Mouse (Mus musculus) induced T-regulatory cell, adult 2 months (primary cell): ENCODE data around the gene Aco2.
A peak's percentile ranks its signal among the peaks of the same experiment; 100 is the strongest.
"Not testable (repeated sequence)": the region's sequence is repeated elsewhere in the genome, so short reads cannot be mapped to it uniquely, and the experiment has no call there.

Experiments
- DNase-seq: peaks from one replicate; pipeline ENCODE4 v3.0.0-alpha.2; 2012; ENCODE audit warnings: low read depth

Aco2 gene

DNA sequence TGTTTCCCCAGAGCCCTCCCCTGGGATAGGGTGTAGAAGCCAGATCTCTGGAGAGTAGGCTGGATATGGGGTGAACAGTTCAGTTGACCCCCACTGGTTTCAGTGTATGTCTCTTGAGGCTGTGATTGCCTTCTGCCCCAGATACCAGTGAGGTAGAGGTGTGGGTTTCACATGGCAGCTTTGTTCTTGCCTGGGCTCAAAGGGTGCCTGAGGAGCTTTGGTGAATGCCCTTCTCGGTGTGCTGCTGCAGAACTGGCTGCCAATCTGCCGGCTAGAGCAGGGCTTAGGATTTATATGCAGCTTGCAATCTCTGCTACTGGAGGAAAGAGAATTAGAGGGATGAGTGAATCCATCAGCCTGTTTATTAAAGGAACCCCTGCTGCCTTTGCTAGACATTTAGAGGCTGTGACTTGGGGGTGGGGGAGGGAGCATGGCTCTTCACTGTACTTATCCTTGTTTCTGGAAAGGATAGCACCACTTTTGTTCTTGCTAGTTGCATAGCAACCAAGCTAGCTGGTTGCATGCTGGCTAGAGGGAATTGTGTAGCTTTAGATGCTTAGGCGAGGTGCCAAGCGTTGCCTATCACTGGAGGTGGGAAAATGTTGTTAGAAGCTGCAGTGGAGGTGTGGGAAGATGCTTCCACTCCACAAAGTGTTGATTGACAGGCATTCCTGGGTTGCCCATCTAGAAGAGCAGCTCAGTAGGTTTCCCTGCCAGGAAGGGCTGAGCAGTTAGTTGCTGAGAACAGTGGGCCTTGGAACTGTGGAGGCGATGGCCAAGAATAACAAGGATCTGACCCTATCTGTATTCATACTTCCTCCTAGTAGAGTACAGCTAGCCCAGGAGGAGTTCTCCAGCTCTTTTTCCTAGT is 7.7 kb downstream of the Aco2 start:
- no peak for DNase-seq

DNA sequence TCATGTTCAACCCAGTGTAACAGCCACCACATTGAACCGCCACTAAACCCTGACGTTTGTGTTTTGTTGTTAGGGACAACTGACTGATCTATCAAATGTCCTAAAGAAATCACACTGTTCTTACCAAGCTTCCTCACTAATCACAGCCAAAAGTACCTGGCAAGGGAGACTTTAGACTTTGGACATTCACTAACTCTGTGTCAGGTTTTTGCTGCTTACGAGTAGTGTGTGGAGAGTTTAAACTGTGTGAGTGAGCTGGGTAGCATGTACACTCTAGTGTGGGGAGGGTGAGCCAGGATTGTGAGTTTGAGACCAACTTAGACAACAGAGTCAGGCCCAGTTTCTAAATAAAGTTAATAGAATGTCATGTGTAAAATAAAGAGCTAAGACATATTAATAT is 10.2 kb downstream of the Aco2 start:
- no peak for DNase-seq

DNA sequence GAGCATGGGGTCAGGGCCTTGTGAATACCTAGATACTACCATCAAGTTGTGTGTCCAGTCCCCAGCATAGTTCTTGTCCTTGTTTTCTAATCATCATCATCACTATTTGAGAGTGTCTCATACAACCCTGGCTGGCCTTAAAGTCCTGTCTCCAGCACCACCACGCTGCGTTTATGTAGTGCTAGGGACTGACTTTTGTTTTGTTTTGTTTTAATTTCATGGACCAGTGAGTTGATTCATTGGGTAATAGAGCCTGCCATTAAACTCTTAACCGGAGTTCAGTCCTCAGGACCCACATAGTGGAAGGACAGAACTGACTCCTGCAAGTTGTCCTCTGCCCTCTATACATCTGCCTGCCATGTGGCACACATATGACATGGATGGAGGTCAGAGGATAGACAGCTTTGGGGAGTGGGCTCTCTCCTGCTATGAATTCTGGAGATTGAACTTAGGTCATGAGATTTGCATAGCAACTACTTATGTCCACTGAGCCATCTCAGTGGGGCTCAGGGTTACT is 13.4 kb downstream of the Aco2 start:
- DNase-seq = no peak

DNA sequence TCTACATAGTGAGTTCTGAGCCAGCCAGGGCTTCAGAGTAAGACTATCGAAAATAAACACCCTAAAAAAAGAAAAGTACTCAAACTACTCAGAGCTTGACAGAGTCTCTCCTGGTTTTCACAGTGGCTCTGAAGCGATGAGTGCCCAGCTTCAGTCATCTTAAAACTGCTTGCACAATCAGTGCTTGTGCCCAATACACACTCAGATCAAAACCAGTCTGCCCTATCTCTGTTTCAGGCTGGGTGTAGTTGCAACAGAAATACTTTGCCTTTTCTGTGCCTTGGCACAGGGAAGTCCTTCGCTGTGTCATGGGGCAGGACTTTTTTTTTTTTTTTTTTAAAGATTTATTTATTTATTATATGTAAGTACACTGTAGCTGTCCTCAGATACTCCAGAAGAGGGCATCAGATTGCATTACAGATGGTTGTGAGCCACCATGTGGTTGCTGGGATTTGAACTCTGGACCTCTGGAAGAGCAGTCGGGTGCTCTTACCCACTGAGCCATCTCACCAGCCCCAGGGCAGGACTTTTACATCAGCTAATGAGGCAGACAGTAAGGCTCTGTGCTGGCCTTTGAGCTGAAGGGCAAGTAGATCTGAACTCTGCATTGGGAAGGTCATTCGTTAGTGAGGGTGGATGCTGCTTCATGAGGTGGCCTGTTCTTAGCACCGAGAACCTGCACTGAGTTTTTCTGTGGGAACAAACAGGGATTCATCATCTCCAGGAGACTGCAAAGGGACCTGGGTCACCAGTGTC is 14.9 kb downstream of the Aco2 start:
- DNase-seq = no peak

DNA sequence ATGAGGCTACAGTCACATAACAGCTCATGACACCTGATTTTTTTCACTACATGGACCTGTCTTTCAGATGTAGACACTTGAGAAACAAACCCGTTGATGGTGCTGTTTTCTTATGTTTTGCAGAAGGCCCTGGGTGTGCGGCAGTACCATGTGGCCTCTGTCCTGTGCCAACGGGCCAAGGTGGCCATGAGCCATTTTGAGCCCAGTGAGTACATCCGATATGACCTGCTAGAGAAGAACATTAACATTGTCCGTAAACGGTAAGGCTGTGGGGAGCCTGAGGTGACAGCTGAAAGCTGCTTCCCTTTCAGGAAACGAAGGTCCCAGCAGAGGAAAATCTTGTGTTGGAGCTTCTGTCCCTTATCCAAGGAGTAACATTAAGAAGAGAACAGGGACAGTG is 17.1 kb downstream of the Aco2 start:
- no peak for DNase-seq

DNA sequence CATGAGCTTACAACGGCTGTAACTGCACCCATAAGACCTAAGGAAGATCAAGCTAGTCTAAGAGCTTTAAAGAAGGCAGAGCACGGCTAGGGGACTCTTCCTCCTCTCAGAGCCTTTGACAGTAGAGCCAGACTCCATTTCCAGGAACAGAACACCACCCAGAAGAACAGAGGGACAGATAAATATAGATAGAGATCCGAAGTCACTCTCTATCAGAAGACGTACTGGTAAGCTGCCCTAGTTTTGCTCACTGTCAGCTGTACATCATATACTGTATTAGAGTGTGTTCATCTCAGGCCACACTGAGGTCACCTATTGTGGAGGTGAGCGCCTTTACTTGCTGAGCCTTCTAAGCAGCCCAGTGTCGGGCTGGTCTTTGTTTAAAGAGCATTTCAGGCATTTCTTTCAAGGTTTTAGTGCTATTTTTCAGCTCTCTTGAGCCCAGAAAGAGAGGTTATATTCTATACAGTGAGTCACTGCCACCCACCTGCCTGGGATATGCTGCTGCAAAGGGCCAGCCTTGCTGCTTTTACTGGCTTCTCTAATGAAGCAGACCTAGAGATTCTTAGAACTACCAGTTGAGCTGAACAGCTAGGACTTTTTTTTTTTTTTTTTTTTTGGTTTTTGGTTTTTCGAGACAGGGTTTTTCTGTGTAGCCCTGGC is 19.2 kb downstream of the Aco2 start:
- DNase-seq = no peak

DNA sequence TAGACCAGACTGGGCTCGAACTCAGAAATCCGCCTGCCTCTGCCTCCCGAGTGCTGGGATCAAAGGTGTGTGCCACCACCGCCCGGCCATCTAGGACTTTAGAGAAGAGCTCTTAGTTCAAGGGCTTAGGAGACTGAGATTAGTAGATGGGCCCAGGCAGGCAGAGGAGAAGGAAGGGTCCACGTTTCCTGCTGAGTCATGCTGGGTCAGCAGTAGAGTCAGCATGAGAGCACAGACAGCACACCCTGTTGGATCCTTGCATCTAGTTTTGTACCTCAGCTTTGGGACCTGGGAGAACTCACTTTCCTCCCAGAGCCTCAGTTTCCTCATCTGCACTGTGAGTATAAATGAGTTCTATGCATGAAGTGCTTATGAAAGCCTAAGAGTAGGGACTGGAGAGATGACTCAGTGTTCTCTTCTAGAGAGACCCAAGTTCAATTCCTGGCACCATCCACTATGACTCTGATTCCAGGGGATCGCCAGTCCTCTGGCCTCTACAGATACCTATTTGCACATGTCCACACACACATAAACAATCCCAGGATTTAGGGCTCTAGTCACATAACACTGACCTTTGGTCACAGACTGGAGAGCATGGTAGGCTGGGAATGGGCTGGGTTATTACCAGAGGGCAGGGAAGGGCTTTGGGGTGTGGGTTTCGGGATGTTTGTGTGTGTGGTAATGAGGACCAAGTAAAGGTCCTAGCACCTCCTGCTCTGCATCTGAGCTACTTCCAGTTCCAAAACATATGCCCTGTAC is 19.9 kb downstream of the Aco2 start:
- DNase-seq = no peak

DNA sequence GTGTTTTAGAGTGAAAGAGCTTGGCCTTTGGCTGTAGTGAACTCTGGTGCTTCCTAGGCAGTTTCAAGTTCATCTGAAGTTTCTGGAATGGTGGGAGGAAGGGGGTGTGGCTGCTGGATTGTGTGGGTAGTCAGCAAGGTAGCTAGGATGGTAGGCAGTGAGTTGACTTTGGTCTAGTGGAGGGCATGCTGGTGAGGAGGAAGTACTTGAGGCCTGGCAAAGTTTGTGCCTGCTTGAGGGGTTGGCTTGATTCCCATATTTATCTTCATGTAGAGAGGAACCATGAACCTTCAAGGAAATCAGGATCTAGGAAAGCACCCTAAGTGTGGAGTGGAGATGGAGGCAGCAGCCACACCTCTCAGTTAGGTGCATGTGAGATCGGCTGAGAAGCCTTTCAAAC is 21.9 kb downstream of the Aco2 start:
- no peak for DNase-seq

DNA sequence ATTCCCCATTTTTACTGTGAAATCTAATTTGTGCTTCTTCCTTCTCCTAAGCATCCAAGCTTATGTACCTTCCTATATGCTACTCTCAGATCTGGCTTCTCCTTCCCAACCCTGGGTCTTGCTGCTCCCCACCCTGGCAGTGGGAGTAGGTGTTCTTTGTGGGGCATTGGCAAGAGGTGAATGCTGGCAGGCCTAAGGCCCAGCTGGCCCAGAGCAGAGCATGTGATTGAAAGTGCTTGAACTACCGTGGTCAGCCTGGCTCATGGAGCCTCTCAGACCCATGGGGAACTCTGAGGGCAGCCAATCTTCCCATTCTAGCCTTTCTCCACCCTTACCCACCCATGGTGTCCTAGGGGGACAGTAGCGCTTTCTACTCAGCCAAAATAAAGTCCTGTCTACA is 24.3 kb downstream of the Aco2 start:
- no peak for DNase-seq

DNA sequence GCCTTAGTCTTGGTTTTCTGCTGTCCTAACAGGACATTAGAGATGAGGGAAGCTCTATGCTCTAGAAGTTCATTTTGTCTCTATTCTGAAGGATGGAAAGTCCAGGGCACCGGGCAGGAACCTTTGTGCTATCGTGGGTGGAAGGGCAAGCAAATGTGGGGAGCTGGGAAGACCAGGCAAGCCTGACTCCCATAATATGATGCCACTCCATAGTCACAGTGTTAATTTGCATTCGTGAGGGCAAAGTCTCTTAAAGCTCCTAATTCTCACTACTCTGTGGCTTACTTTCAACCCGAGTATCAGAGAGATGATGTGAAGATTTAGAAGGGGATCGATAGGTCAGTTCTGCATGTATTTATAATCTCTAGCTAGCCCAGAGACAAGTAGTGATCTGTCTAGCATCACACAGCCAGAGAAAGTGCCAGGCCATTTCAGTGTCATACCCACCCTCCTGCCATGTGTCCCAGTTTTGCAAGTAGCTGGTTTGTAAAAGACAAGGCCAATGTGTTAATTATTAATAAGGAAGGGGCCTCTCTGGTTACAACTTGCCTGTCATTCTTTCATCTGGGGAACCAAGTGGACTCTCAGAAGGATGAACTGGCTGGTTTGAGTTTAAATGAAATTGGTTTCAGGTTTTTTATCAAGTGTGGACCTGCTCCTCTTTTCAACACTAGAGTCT is 25.6 kb downstream of the Aco2 start:
- DNase-seq = no peak

DNA sequence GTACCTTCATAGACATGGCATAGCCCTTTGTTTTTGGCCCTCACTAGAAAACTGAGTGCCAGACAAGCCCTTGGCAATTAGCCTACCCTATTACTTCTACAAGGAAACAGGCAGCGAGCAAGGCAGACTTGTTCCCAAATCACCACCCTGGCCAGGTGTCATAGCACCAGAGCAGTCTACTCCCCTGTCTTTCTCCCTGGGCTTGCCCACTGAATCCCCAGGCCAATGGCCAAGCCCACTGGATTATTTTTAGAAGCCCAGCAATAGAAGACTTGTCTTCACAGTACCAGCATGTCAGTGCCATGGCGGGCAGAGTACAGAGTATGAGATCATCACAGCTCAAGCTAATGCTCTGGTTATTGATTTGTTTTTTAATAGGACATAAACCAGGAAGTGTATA is 26.6 kb downstream of the Aco2 start:
- no peak for DNase-seq

DNA sequence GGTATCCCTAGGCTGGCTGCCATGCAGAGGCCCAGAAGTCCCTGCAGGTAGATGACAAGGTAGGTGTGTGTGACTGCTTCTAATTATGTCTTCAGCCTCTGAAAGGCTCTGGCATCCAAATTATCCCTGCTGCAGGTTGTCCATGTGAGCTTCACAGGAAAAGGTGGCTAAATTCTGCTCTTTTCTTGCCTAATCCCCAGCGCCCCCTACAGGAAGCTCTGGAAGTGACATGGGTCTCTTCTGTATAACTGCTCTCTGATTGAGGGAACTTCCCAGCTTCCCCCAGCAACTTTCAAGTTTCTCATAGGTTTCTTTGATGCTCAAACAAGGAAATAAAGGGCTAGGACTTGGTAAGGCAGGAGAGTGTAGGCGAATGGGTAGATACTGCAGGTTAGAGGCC is 32.8 kb downstream of the Aco2 start:
- peak; percentile 87 for DNase-seq

DNA sequence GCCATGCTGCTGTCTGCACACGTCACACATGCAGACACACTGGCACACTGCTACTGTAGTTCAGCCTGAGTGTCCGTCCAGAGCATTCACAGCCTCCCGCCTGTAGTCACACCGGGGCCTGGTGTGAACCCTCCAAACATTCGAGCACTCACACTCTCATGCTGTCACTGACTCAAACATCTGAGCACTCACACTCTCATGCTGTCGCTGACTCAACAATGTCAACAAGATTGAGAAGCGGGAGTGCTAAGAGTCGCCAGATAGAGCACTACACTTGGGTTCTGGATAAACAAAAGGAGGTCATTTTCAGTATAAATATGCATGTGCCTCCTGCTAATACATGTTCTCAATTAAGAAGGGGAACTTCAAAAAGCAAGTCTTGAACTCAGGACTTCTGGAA is 35.8 kb downstream of the Aco2 start:
- DNase-seq = no peak

DNA sequence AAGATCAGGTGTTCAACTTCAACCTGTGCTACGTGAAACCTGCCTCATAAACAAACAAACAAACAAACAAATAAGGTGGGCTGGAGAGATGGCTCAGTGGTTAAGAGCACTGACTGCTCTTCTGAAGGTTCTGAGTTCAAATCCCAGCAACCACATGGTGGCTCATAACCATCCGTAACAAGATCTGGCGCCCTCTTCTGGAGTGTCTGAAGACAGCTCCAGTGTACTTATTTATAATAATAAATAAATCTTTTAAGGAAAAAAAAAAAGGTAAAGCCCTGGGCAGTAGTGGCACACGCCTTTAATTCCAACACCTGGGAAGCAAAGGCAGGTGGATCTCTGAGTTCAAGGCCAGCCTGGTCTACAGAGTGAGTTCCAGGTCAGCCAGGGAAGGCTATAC is 36.7 kb downstream of the Aco2 start:
- DNase-seq = not testable (repeated sequence)

DNA sequence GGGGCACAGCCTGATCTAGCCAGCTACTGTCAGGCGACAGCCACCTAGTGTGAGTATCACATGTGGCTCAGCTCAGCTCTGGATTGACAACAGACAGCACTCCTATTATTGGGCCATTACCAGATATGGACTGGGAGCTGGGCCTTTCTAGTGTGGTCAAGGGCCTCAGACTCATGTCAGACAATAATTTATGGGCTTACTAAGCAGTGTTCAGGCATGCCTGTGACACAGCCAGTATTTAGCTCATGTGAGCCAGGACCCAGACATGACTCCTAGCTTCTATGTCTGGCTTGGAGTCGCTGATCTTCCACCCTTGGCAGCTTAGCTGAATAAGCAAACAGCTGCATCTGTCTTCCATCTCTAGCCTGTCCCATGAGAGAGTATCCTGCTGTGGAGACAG is 40.4 kb downstream of the Aco2 start:
- no peak for DNase-seq

DNA sequence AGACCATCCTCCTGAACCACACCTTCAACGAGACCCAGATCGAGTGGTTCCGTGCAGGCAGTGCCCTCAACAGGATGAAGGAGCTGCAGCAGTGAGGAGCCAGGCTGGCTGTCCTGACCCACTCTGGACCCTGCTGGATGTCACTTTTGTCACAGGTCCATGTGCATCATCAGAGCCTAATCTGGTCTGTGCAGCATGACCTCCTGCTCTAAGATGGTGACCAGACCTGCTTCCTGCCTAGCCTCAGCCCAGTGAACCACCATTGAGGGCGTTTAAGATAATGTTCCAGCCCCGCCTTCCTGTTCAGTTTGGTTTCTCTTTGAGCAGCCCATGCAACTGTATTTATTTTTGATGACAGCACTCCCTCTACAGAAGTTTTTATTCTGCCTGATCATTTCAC is 42.6 kb downstream of the Aco2 start:
- no peak for DNase-seq

DNA sequence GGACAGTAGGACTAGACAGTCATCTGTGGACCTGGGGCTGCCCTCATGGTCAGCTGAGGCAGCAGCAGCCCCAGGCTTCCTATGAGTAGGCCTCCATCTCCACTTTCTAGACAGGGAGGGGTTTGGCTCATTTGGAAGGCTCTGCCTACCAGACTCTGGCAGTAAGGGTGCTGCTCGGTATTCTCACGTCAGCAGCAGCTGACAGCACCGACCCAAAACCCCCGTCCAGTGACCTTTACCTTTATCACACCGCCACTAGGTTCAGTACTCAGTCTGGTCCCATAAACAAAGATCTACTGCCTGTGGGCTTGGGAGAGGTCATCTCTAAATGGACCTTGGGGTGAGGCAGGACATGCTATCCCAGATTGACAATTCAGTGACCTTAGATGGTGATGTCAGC is 43.6 kb downstream of the Aco2 start:
- no peak for DNase-seq

DNA sequence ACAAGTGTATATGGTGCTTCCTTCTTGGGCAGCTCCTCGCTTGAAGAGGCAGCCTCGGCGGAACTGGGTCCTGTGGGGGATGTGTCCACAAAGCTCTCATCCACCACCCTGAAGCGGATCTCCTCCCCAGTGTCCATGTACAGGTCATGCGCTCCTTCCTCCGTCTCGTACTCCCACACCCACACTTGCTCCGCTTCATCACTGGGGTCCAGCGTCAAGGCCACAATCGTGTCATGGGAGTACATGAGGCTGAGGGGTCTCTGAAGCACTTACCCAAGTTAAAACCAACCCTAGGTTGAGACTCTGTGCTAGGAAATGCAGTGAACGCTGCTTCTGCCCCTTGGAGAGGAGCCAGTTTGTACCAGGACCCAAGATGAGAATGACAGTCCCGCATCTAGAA is 45.1 kb downstream of the Aco2 start:
- peak; percentile 31 for DNase-seq

DNA sequence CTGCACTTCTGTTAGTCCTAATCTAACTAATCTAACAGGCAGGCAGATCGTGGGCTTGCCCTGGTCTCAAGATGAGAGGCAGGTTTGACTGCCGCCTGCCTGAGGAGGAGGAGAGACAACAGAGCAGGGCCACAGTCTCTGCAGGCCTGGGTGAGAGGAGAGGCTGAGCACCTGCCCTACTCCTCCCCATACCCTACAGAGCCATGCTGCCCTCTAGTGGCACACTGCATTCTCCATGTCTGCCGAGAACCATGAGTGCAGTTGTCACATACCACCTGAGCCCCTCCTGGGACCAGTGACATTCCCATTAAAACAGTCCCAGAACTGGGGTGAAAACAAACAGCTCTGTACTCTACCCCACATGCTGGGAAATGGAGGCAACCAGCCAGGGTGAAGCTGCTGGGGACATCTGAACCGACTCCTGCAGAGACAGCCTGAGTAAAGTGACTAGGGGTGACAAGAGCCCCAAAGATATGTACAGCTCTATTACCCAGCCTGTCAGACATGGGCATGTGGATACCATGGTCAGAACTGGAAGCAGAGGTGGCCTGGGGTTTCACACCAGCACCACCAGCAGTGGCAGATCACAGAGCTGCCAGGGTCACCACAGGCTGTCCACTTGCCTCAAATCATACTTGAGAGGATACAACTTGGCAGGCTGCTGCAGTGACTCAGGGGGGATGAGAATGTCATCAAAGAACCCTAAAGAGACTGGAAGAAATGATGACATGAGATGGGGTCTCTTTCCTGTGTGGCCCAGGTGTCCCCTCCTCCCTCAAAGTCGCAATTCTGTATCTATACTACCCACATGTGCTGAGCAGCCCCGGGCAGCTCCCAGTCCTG is 45.7 kb downstream of the Aco2 start:
- DNase-seq = peak; percentile 83

DNA sequence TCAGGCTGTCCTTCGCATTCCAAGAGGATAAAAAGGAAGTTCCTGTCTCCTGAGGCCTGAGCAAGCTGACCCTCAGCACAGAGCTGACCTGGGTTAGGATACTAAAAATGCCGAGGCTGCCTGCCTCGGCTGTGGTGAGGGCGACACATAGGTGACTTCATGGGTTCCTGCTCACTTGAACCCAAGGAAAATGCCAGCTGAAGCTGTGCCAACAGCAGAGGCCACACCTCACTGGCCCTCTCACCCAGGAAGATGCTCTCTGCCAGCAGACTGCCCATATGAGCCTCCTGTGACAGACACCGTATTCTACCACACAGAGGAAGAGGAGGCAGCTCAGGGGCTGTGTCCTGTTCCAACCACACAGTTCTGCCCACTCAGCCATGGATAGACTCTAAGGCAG is 47.0 kb downstream of the Aco2 start:
- no peak for DNase-seq
